Mouse (Mus musculus): Measurements from ENCODE around the gene Agap1.

The Agap1 gene

GRCm38 (mm10) chr1:89542464-89542863 is 87.9 kb downstream of the Agap1 start:
- no peak for DNase-seq (ENCODE audit: low read depth in 2 of 2, low spot score in 2 of 2)

GRCm38 (mm10) chr1:89543312-89543711 is 88.7 kb downstream of the Agap1 start:
- DNase-seq (ENCODE audit: low read depth in 2 of 2, low spot score in 2 of 2) = no peak

- DNase-seq (ENCODE audit: low read depth in 2 of 2, low spot score in 2 of 2) = no peak
These were observed 89.5 kb downstream of the Agap1 start for GRCm38 (mm10) chr1:89544094-89544493.

GRCm38 (mm10) chr1:89545099-89545498 is 90.5 kb downstream of the Agap1 start:
- no peak for DNase-seq (ENCODE audit: low read depth in 2 of 2, low spot score in 2 of 2)

DNA sequence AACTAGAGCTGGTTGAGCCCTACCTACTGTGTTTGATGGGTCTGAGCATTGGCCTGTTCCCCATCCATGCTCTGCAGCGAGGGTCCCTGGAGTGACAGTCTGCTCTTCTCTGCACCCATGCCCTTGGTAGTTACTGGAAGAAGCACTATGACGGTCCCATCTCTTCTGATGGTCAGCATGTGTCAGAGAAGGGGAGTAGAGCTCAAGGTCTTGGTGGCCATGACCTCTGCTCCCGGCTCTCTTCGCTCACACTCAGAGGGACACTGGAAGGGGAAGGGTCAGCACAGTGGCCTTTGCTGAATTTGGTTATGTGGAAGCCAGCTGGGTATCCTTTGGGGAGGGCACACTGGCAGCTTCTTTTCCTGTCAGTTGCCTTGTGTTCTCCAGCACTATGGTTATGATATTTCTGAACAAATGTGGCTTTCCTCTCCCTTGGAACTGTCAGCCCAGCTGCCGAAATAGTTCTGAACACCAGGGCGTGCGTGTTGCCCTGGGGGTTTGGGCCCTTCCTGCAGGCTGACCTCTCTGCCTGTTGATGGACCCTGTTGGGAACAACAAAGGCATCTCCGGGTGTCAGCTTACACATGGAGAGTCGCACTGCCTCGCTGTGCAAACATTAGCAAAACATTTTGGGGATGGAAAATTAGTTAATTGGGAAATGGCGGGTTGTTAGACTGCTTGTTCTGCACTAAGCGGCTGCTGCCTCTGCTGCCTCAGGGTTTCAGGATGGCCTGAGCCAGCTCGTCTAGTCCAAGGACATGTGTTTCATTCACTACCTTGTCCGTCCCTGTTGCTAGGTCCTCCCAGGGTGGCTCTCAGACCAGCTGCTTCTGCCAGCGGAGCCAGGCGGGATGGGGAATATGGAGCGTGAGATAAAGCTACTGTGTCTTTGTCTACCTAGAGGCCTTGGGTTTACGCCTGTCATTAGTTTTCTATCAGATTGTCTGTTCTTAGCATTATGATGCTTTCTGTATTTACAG is 93.2 kb downstream of the Agap1 start:
- DNase-seq (ENCODE audit: low read depth in 2 of 2, low spot score in 2 of 2) = no peak

DNA sequence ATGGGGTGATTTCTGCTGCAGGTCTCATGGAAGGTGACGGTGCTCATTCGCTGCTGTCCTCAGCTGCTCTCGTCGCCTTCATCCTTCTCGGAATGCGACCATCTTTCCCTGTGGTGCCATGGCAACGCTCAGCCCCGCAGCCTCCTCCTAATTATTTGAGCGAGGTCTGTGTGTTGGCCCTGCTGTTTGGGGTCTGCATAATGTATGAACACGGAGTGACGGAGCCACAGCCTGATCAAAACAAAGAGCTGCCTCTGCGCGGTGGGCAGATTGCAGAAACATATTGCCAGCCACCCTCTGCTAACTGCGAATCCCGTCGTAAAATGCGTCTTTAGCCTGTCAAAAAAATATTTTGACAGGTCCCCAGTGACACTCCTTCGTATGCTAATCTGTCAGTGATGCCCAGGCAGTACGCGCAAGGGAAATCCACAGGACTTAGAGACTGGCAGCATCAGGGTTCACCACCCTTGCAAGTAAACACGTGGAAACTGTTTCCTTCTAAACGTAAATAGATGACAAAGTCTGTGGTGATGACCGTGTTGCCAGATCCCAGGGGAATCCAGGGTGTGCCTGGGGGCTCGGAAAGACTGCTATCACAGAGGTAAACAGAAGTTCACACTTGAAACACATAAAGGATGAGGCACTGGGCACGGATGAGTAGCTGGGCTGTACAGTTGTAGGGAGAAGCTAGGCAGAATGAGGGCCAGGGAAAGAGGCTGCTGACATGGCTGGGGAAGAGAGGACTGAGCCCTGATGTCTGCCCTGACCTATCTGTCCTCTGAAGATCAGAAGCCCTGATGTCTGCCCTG is 95.7 kb downstream of the Agap1 start:
- no peak for DNase-seq (ENCODE audit: low read depth in 2 of 2, low spot score in 2 of 2)

DNA sequence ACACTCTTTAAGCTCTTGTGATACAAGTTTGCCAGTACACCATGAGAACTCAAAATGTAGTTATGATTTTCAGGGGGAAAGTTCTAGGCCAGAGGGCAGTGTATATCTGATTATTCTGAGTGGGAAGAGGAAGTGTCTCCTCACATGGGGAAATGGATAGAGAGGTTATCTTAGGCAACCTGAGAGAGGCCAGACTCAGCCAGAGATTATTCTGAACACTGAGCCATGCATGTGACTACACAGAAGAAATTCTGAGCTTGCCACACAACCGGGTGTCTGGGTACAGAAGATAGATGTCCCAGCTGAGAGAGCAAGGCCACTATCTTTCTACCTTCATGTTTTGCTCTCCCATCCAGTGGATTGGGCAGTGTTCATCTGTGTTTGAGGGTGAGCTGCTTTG is 97.9 kb downstream of the Agap1 start:
- DNase-seq (ENCODE audit: low read depth in 2 of 2, low spot score in 2 of 2) = no peak

- no peak for DNase-seq (ENCODE audit: low read depth in 2 of 2, low spot score in 2 of 2)
These were observed 99.2 kb downstream of the Agap1 start for GRCm38 (mm10) chr1:89553791-89554190.

DNA sequence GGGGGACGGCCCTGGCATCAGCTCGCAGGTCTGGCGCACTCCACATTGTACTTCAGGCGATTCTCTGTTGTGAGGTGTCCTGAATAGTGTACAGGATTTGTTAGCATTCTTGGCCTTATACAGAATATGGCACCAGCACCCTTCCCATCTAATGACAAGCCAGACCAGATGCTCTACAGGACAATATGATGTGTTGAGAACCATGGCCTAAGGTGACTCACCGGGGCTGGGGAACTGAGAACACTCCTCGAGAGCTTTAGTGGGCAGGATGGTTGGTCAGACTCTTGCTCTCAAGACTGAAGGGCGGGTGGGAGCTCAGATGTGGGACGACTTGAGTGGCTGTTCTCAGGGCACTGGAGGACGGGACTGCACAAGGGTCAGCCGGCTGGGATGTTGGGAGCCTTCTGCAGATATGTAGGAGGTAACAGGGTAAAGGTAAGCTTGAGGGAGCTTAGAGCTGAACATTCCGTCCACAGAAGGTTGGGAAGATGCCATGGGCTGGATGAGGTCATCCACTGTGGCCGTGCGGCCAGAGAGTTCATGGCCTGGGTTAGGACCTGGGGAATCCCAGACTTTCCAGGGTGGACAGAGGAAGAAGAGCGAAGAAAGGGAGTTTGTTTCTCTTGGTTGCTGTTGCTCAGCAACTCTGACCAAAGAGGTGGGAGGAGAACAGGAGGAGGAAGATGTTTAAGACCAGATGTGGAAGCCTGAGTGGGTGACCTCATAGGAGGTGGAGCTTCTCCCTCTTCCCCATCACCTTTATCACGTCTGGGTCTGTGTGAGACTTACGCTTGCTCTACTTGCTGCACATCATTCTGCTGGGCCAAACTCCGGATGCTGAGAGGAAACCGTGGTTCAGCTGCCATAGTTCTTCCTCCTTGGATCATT is 100.6 kb downstream of the Agap1 start:
- no peak for DNase-seq (ENCODE audit: low read depth in 2 of 2, low spot score in 2 of 2)

GRCm38 (mm10) chr1:89556006-89556405 is 101.4 kb downstream of the Agap1 start:
- DNase-seq (ENCODE audit: low read depth in 2 of 2, low spot score in 2 of 2) = no peak

DNA sequence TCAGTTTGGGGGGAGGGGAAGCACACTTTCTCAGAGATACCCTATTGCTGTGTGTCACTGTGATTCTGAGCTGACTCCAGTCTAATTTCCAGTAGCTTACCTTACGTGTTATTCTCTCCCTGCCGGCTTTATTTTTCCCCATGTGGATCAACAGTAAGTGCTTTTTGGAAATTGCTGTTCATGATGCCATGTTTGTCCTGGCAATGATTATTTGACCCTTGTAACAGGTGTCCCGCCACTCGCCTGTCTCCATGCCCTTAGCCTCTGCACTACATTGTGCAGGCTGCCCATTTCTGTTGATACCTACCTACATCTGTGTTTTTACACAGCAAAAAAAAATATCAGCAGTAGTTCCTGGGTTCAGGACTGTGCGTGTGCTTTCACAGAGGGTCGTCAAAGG is 102.8 kb downstream of the Agap1 start:
- DNase-seq (ENCODE audit: low read depth in 2 of 2, low spot score in 2 of 2) = no peak

GRCm38 (mm10) chr1:89558080-89558479 is 103.5 kb downstream of the Agap1 start:
- no peak for DNase-seq (ENCODE audit: low read depth in 2 of 2, low spot score in 2 of 2)

DNA sequence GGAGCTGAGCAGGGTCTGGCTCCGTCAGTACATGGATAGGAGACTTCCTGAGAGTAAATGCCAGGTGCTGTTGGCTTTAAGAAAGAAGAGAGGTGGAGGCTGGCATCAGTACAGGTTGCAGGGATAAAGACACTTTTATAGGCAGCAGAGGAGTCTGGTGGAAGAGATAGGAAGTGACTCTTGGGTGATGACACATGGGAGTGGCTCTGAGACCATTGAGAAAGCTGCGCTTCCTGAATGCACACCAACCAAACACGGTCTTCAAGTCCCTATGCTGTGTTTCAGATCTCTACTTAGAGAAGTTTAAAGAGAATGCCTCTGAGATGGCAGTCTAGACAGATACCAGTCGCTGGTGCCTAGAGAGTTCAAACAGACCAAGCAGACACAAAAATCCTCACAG is 108.8 kb downstream of the Agap1 start:
- no peak for DNase-seq (ENCODE audit: low read depth in 2 of 2, low spot score in 2 of 2)

DNA sequence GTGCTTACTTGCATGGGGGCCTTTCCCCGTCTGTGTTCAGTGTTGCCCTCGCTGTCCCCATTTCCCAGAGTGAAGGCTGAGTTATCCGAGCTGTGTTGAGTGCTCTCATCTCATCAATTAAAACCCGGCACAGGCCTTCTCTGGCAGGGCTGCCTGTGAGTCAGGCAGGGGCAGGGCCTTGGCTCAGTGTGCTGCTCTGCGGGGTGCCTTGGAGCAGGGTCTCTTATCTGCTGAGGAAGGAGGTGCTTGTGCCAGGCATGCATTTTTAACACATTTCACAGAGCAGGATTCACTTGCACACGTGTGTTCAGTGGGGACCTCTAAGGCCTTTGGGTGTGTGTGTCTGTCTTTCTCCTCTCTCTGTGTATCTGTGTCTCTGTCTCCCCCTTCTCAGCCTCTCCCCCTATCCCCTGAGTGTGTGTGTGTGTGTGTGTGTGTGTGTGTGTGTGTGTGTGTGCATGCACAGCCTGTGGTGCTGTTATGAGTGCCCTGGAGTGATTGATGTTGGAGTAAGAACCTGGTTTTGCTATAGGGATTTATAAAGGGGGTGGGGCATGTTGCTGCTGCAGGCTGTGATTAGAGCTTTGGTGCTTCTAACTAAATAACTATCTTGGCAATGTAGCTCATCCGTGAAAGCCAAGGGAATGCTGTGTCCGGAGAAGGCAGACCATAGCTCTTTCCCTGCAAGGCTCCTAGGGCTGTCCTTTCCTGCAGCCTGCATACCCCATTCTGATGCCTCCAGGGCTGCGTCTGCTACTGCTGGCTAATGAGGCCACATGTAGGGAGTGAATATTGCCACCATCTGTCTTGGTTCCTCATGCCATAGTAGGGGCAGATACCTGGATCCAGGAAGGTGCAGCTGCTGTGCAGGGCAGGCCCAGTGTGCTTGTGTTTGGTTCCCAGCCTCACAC is 112.2 kb downstream of the Agap1 start:
- no peak for DNase-seq (ENCODE audit: low read depth in 2 of 2, low spot score in 2 of 2)

DNA sequence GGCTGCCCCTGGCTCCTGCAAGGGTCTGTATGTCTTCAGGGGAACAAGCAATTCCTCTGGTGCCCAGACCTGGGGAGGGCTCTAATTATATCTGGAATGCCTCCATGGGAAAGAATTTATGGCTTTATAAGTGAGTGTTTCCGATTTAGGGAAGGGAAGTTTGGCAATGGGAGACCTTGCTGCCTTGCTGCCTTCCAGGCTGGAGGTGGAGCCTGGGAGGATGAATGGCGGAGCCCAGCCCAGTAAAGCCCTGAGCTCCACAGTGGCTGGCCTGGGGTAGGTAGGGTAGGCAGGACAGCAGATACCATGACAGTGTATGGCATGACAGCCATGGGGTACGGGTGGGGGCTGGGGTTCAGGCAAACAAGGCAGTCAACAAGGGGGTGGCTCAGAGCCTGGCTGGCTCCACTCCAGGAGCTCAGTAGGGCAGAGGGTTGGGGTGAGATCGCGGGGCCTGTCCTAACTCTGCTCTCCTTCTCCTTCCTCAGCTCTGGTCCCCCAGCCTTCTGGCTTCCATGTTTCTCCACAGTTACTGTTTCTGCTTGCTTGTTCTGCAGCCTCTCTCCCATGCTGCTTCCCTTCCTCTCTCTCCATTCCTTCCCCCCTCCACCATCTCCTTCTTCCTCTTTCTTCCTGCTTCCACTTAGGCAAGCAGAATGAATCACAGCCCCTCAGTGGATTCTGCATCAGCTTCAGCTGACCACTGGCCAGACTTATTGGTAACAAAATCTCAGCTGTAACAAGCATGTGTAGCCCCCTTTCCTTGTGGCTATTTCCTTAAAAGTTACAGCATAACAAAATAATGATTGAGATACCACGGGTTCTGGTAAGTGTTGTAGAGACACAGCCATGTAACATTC is 114.2 kb downstream of the Agap1 start:
- no peak for DNase-seq (ENCODE audit: low read depth in 2 of 2, low spot score in 2 of 2)

GRCm38 (mm10) chr1:89570522-89571299 is 116.1 kb downstream of the Agap1 start:
- no peak for DNase-seq (ENCODE audit: low read depth in 2 of 2, low spot score in 2 of 2)

- DNase-seq (ENCODE audit: low read depth in 2 of 2, low spot score in 2 of 2) = no peak
These were observed 118.9 kb downstream of the Agap1 start for GRCm38 (mm10) chr1:89573486-89573885.

All from CD8-positive naive resting alpha-beta T cell, adult 2 months (primary cell).